Mouse (Mus musculus) MEL (cell line): Measurements from ENCODE around the gene Ssna1.

Experiments
- CTCF ChIP-seq, 3 experiments: IDR thresholded peaks in 2 of 3; conservative IDR thresholded peaks in 1 of 3; 2 replicates each; pipeline ENCODE4 v1.5.1; 2011 to 2012; ENCODE audit warnings: low read length in 3 of 3, low read depth in 2 of 3, mild to moderate bottlenecking in 2 of 3, improper control_type of control experiment in 1 of 3, inconsistent platforms in 1 of 3, mixed read lengths in 1 of 3, moderate library complexity in 1 of 3; ENCODE audit not compliant: control insufficient read depth in 1 of 3, insufficient read depth in 1 of 3, poor library complexity in 1 of 3, severe bottlenecking in 1 of 3
- E2F4 ChIP-seq: IDR thresholded peaks from 2 replicates; pipeline ENCODE4 v1.6.1; 2011; ENCODE audit warnings: low read depth, low read length, improper control_type of control experiment, borderline replicate concordance
- ELF1 ChIP-seq: IDR thresholded peaks from 2 replicates; pipeline ENCODE4 v1.6.1; 2014; ENCODE audit warnings: low read depth, mild to moderate bottlenecking, inconsistent platforms, low read length, improper control_type of control experiment, moderate library complexity
- EP300 ChIP-seq, 2 experiments: IDR thresholded peaks; 2 replicates each; pipeline ENCODE4 v1.6.1; 2011; ENCODE audit warnings: improper control_type of control experiment in 2 of 2, low read length in 2 of 2, low read depth in 1 of 2, mild to moderate bottlenecking in 1 of 2
- ETS1 ChIP-seq: IDR thresholded peaks from 2 replicates; pipeline ENCODE4 v1.6.1; 2012; ENCODE audit warnings: low read depth, mild to moderate bottlenecking, inconsistent platforms, low read length, improper control_type of control experiment, moderate library complexity
- GATA1 ChIP-seq: IDR thresholded peaks from 2 replicates; pipeline ENCODE4 v1.6.1; 2011; ENCODE audit warnings: low read depth, low read length, improper control_type of control experiment
- HCFC1 ChIP-seq: IDR thresholded peaks from 2 replicates; pipeline ENCODE4 v1.6.1; 2012; ENCODE audit warnings: low read depth, mild to moderate bottlenecking, inconsistent platforms, low read length, improper control_type of control experiment, moderate library complexity
- MYC ChIP-seq: IDR thresholded peaks from 2 replicates; pipeline ENCODE4 v1.6.1; 2011; ENCODE audit warnings: low read depth, mild to moderate bottlenecking, low read length, improper control_type of control experiment, moderate library complexity
- POLR2A ChIP-seq, 2 experiments: IDR thresholded peaks; 2 replicates each; pipeline ENCODE4 v1.6.1; 2011 to 2012; ENCODE audit warnings: low read length in 2 of 2, mild to moderate bottlenecking in 2 of 2, control low read depth in 1 of 2, improper control_type of control experiment in 1 of 2, low read depth in 1 of 2, moderate library complexity in 1 of 2; ENCODE audit not compliant: control insufficient read depth in 1 of 2, insufficient read depth in 1 of 2, poor library complexity in 1 of 2
- RCOR1 ChIP-seq: IDR thresholded peaks from 2 replicates; pipeline ENCODE4 v1.6.1; 2012; ENCODE audit warnings: low read depth, mild to moderate bottlenecking, inconsistent platforms, low read length, improper control_type of control experiment
- TCF12 ChIP-seq: IDR thresholded peaks from 2 replicates; pipeline ENCODE4 v1.6.1; 2014; ENCODE audit warnings: low read depth, mild to moderate bottlenecking, inconsistent platforms, low read length, improper control_type of control experiment, moderate library complexity
- USF1 ChIP-seq: IDR thresholded peaks from 2 replicates; pipeline ENCODE4 v1.6.1; 2014; ENCODE audit warnings: low read depth, mild to moderate bottlenecking, inconsistent platforms, low read length, improper control_type of control experiment, moderate library complexity
- USF2 ChIP-seq, 2 experiments: IDR thresholded peaks; 2 replicates each; pipeline ENCODE4 v1.6.1; 2011 to 2012; ENCODE audit warnings: improper control_type of control experiment in 2 of 2, low read length in 2 of 2, borderline replicate concordance in 1 of 2, inconsistent platforms in 1 of 2, low read depth in 1 of 2, mild to moderate bottlenecking in 1 of 2; ENCODE audit not compliant: insufficient read depth in 1 of 2

GRCm38 (mm10) chr2:25261870-25262269, 10.4 kb downstream of the Ssna1 start:
- TF ChIP-seq HCFC1 (no peak), EP300 (IDR thresholded peaks at IDR 0.05; ENCODE audit: low read depth in 1 of 2, low read length in 2 of 2) (no peak), CTCF (IDR thresholded peaks at IDR 0.05 in 2 of 3, conservative IDR thresholded peaks at IDR 0.05 in 1 of 3; ENCODE audit: control insufficient read depth in 1 of 3, insufficient read depth in 1 of 3, low read depth in 2 of 3, low read length in 3 of 3, poor library complexity in 1 of 3, severe bottlenecking in 1 of 3) (no peak), RCOR1 (no peak), MYC (no peak), POLR2A (IDR thresholded peaks at IDR 0.05; ENCODE audit: control insufficient read depth in 1 of 2, insufficient read depth in 1 of 2, low read depth in 1 of 2, low read length in 2 of 2, poor library complexity in 1 of 2) (no peak), USF2 (IDR thresholded peaks at IDR 0.05; ENCODE audit: borderline replicate concordance in 1 of 2, insufficient read depth in 1 of 2, low read depth in 1 of 2, low read length in 2 of 2) (no peak), USF1 (no peak), TCF12 (no peak), ETS1 (no peak), ELF1 (no peak), GATA1 (no peak), E2F4 (no peak)
